Mouse (Mus musculus): ENCODE results near the gene Scn5a. TPM values are rescaled to one million over a fixed set of nuclear protein-coding genes. Genes with fewer than 3 reads are reported as not detected.
A peak's percentile ranks its signal among the peaks of the same experiment; 100 is the strongest.

Scn5a gene
- total RNA-seq, 2 experiments from 2014 or later = 2.8 to 5.4 TPM

DNA sequence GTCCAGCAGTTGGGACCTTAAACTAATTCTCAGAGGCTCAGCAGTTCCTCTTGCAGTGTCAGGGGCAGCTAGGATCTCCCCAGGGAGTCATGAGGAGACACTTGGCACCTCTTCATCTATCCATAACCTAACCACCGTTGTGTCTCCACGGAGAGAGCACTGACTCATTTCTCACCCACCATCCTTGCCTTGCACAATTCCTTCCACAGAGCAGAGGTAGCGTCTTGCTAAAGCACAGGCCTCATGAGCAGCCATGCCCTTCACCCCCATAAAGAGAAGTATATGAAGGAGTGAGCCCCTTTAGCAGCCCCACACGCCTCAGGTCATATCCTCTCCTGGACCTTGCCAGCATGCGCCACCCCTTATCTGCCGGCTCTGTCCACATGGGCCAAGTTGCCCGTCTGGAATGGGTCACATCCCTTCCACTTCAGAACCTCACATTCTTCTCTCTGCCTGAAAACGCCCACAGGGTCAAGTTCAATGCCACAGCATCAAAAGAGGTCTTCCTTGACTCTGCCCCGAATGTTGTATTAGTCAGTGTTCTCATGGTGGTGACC lies 105.1 kb downstream of the Scn5a start:
- intact Hi-C loops (cut with DNase I) = no loop called here
- no peak for DNase-seq (ENCODE audit: low spot score in 2 of 2)

DNA sequence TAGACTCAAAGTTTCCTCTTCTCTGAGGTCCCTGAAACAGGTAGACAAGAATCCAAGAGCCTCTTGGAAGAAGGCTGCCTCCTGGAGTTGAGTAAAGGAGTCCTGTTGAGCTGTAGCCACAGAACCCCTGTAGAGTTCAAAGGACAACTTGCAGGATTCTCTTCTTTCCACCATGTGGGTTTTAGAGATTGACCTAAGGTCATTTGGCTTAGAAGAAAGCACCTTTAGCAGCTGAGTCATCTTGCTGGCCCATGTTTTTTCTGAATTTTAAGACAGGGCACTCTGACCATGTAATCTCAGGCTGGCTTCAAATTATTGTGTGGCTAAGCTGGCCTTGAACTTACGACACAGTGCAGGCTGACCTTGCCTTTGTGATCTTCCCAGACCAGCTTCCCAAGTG lies 105.8 kb downstream of the Scn5a start:
- intact Hi-C loops (cut with DNase I) = no loop called here
- no peak for DNase-seq (ENCODE audit: low spot score in 2 of 2)

DNA sequence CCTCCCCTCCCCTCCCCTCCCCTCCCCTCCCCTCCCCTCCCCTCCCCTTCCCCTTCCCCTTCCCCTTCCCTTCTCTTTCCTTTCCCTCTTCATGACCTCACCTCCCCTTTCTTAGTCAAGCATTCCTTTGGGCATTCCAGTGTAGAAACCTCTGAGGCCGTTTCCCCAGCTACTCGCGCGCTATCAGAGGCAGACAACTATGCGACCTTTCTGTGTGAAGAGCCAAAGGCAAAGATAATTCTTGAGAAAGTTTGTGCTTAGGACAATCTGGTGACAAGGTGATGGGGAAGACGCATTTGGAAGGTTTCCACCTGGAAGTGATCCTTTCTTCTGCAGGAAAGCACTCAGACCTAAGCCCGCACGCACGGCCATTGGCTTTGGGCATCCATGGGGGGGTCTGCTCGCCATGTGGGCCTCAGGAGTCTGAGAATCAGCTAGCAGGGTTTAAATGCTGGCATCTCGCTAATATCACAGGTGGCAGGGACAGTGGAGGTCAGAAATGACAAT lies 106.4 kb downstream of the Scn5a start:
- intact Hi-C loops (cut with DNase I) = no loop called here
- no peak for DNase-seq (ENCODE audit: low spot score in 2 of 2)

DNA sequence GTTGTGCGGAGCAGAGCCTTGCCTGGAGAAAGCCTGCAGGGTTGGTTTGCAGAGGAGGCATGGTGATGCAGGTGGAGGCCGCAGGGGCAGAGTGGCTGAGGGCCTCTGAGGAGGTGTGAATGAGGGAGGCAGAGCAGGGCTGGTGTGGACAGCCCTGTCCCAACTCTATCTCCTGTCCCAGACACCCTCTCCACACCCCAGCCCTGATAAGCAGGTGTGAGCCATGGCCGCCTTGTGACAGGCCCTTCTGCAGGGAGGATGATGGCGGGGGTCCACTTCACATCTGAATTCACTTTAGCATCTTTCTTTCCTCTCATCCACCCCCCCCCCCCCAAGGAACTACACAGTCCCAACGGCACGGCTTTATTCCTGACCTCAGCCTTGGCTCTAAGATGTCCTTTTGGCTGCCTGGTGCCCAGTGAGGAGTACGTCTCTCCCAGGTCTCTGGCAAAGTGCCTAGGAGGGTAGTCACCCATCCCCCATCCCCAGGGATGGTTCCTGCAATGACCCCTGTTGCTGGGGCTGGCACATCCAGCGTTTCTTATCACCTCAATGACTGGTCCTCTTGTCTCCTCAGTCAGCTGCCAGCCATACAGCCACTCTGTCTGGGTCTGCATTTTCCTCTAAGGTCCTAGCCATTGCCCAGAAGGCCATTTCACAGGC lies 109.0 kb downstream of the Scn5a start:
- intact Hi-C loops (cut with DNase I) = no loop called here
- no peak for DNase-seq (ENCODE audit: low spot score in 2 of 2)

DNA sequence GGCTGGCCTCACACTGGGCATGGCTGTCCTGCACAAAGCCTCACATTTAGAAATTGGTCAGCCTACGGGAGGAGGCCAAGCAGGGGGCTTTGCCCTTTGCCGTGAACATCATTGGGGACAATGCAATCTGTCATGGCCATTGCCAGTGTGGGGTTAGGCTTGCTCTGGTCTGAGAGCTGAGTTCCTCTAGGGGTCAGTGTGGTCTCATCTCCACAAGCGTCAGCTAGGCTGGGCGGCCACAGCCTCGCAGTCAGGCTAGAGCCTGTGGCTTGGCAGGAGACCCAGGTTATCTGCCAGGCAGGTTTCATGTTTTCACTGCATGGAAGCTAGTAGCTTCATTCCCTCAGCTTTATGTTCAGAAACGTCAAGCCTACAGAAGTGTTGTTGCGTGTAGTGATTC lies 113.2 kb downstream of the Scn5a start:
- DNase-seq (ENCODE audit: low spot score in 2 of 2) = no peak
- intact Hi-C loops (cut with DNase I) = no loop called here

DNA sequence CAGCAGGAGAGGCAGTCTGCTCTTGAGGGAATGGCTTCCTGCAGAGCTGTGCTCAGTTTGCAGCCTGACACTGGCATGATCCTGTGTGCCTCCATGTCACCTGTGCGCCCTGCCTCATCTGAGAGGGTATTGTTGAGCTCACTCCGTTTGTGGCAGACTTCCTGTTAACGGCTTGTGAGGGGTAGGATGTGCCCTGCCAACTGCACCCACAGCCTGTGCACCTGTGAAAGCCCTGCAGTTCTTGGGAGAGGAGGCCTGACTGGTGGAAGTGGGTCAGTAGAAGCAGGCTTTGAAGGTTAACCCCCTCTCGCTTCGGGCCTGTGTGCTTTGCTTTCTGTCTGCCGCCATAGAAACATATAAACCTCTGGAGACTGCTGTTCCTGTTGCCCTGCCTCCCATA lies 113.8 kb downstream of the Scn5a start:
- intact Hi-C loops (cut with DNase I) = no loop called here

DNA sequence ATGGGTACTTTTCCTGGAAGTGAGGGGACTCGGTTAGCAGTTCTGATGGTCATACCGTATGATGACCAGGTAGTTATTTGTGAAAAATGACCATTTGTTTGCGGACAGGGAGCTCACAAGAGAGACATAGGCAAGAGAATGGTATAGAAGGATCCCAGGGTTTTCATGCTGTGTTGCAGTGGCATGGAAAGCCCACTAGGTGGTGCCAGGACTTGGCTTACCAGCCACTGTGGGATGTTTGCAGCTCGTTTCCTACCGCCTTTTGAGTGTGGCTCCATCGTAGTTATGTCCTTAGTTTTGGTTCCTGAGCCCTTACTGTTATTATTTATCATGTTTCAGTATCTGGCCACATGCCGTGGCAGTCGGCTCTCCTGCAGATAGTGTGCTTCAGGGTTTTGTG lies 118.4 kb downstream of the Scn5a start:
- intact Hi-C loops (cut with DNase I) = loop anchor here (2.0 kb wide), 2 partner anchors 120 to 290 kb away; no protein-coding TSS in a partner anchor
- DNase-seq (ENCODE audit: low spot score in 2 of 2) = peak; percentile 72 to 75

More for the DNA sequence above, 113.8 kb downstream of the Scn5a start:
- DNase-seq (ENCODE audit: low spot score in 2 of 2) = no peak

DNA sequence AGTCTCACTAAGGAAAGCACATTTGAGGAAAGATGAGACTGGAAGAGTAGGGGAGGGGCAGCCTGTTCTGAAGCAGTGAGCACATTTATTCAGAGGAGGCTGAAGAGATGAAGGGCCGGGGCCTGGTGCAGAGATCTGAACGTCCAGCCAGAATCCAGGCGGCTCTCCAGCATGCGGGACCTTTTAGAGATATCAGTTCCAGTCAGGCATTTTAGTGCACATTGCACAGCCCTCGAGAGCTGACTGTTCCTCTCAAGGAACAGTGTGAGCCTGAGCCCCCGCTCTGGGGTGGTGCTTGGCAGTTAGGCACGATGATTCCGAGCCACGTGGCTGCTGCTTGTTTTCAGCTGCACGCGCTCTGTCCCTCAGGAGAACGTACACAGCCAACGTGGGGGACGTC lies 121.7 kb downstream of the Scn5a start:
- intact Hi-C loops (cut with DNase I) = no loop called here
- no peak for DNase-seq (ENCODE audit: low spot score in 2 of 2)

DNA sequence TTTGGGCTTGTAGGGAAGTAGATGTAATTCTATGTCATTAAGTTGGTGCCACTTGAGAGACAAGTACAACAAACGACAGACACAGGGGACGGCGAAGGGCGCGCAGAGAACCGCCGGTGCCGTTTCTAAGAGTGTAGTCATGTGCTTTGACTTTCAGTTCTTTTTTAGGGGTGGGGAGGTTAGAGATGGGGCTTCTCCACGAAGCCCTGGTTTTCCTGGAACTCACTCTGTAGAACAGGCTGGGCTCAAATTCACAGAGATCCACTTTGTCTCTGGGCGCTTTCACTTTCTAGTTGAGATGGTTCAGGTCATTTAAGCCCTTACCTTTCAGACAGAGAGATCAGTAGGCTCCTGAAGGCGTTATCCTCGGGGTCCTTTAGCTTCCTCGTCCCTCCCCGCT lies 122.8 kb downstream of the Scn5a start:
- intact Hi-C loops (cut with DNase I) = no loop called here
- DNase-seq (ENCODE audit: low spot score in 2 of 2) = no peak

DNA sequence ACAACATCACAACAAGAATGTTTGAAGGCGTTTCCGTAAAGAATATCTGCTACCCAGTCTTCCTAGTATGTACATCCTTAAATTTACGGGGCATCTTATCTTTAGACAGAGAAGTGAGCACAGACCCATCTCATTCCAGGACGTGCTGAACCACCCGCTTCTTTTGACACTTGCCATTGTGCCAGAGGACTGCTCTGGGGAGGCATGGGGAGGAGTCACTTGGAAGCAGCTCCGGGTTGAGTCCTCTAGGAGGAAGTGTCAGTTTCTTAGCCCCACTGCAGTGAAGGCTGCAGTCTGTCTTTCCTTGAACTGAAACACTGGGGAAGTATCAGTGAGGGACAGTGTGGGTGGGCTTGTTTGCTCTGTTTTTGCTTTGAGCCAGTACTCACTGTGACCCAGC lies 133.1 kb downstream of the Scn5a start:
- intact Hi-C loops (cut with DNase I) = no loop called here
- DNase-seq (ENCODE audit: low spot score in 2 of 2) = no peak

DNA sequence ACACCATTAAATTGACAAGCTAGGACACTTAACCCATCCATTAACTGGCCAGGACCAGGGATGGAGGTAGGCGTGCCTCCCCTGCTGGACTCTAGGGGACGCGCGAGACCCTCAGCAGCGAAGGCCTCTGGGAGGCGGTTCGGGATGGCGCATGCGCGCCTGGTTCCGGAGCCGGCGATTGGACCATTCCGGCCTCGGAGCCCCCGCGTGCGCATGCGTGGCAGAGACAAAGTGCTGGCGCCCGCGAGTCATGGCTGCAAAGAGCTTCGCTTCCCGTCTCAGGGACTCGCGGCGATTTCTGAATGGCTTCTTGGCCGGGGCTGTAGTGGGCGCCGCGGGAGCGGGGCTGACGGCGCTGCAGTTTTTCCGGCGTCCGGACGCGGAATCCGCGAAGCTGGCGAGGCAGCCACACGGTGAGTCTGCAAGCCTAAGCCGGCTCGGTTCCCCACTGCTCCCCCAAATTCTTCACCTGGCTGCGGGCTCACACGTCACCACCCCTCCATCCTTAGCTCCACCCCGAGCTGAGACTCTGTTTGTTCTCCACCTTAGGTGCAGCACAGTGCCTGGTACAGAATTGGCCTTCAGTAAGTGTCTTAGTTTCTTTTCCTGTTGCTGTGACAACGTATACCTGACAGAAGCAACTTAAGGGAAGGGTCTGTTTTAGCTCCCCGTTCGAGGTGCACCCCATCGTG lies 133.9 kb downstream of the Scn5a start, which contains the start of gene Exog:
Gene Exog, plus strand, starts transcription at position 206 of the 692 bp plus-strand sequence.
- peak; percentile 99 for DNase-seq (ENCODE audit: low spot score in 2 of 2)
- intact Hi-C loops (cut with DNase I) = no loop called here

DNA sequence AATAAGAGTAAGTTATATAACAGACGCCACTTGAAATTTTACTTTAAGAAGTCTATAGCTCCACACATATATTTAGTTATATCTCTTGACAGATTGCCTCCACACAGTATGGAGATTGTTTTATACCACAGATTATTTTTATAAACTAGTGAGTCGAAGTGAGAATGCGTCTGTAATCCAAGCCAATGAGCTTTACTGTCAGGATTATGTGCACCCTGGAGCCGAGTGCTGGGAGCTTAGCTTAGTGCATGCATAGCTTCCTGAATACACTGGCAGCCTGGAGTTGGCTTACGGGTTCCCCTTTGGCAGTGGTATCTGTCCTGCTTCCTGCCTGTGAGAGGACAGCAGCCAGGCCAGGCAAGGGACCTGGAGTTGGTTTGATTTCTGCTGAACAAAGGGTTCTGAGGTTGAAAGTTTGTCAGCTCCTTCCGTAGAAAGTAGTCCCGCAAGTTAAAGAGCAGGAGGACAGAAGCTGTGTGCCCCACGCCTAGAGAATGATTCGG lies 140.3 kb downstream of the Scn5a start:
- intact Hi-C loops (cut with DNase I) = loop anchor here (10.0 kb wide), 2 partner anchors 174 to 284 kb away; partner anchors contain the start of genes Acaa1b and Gm47289

DNA sequence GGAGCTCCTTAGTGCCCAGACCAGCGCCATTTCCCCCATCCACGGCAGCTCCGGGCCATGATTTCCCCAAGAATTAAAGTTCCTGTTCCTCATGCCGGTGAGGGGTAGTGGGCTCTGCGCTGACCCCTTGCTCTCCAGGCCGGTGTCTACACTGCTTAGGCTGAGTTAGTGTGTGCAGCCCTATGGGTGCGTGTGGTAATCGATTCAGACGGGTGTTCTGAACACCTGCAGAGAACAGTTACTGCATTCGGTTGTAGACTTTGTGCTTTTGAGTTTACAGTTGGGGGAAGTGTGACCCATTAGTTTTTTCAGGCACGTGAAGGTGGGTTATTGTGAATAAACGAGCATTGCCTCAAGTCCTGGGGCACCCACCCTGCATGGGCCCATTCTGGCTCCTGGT lies 140.8 kb downstream of the Scn5a start:
- intact Hi-C loops (cut with DNase I) = loop anchor here (10.0 kb wide), 2 partner anchors 173 to 283 kb away; partner anchors contain the start of genes Acaa1b and Gm47289
- DNase-seq (ENCODE audit: low spot score in 2 of 2) = no peak

More for the DNA sequence above, 140.3 kb downstream of the Scn5a start:
- DNase-seq (ENCODE audit: low spot score in 2 of 2) = no peak

DNA sequence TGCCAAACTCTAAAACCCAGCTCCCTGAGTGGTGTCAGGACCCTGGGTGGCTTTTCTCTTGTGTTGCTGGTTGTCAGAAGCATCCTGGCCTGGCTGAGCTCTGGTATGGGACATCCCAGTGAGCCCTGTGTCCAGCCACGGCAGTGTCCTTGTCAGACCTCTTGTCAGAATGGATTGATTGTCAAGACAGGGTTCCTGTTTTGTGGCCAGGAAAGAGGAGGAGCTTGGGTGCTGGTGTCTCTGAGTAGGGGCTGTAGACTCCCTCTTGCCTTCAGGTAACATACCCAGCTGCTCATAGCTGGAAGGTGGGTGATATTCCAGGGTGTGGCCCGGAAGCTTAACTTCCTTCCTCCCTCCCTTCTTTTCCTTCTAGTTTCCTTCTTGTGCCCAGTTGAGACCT lies 143.0 kb downstream of the Scn5a start:
- intact Hi-C loops (cut with DNase I) = loop anchor here (10.0 kb wide), 2 partner anchors 171 to 281 kb away; partner anchors contain the start of genes Acaa1b and Gm47289

More for the DNA sequence above, 143.0 kb downstream of the Scn5a start:
- no peak for DNase-seq (ENCODE audit: low spot score in 2 of 2)

Other genes starting within 250 kb of the Scn5a start
- 10 to 100 TPM; 73.1 to 79.8 TPM for gene Acaa1a, start 239.3 kb downstream of the Scn5a start, total RNA-seq (2021)
- 1 to 10 TPM; 6.2 to 6.5 TPM for gene Myd88, start 237.6 kb downstream of the Scn5a start, total RNA-seq (2021)
- gene Xylb, start 221.6 kb downstream of the Scn5a start, total RNA-seq (2021) = 1 to 10 TPM; 3.9 to 4.0 TPM
- gene Slc22a14, start 213.5 kb downstream of the Scn5a start, total RNA-seq (2021) = not detected
- 10 to 100 TPM; 16.5 to 19.3 TPM for gene Acvr2b, start 176.9 kb downstream of the Scn5a start, total RNA-seq (2021)
- gene Exog, start 134.1 kb downstream of the Scn5a start, total RNA-seq (2021) = 10 to 100 TPM; 24.1 to 24.7 TPM
- under 1 TPM; 0.07 to 0.23 TPM for gene Scn10a, start 140.3 kb upstream of the Scn5a start, total RNA-seq (2021)
- gene Scn11a, start 246.4 kb upstream of the Scn5a start, total RNA-seq (2021) = under 1 TPM; 0.12 to 0.34 TPM

All from left cerebral cortex, postnatal 36 days (tissue).